Mouse (Mus musculus) granulocyte monocyte progenitor cell, adult 5-6 weeks (primary cell): Measurements from ENCODE around the gene Syk. TPM values are rescaled to one million over a fixed set of nuclear protein-coding genes. Genes with fewer than 3 reads are reported as not detected.

ENCODE experiments used
- ATAC-seq: replicated peaks from 2 replicates; pipeline ENCODE4 v1.8.0; 2016; ENCODE audit warnings: mild to moderate bottlenecking, moderate TSS enrichment, inconsistent platforms; ENCODE audit not compliant: poor library complexity, severe bottlenecking
- total RNA-seq, 2 experiments: library from RNA; stranded (forward) in 1 of 2; stranded (reverse) in 1 of 2; fragments of 200-712, 200-1000 nt in 1 of 2; fragments of >200 nt in 1 of 2; fragmentation: Nextera tagmentation in 1 of 2; gene quantifications; 2 replicates each; pipeline ENCODE4 v1.2.3; 2014 to 2017

Gene Syk
- total RNA-seq, 2 experiments from 2014 or later: 60.0 to 70.9 TPM

GRCm38 (mm10) chr13:52591831-52592230 is 8.9 kb downstream of the Syk start:
- ATAC-seq: no peak

DNA sequence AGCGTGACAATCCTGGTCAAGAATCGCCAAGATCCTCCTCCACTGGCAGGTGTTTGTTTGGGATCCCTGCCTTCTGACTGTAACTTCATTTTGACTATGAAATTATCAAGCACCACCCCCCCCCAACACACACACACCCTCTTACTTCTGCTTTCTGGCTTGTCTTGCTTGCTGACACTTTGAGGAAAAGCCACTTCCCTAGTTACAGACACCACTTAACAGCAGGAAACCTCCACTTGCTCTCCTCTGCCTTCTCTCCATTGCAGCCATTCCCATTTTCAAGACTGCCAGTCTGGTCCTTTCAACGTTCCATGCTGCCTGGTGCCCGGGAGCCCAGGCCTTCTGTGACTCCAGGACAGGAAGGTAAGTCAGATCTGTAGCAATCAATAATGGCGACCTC is 13.7 kb downstream of the Syk start:
- peak; percentile 87 for ATAC-seq

DNA sequence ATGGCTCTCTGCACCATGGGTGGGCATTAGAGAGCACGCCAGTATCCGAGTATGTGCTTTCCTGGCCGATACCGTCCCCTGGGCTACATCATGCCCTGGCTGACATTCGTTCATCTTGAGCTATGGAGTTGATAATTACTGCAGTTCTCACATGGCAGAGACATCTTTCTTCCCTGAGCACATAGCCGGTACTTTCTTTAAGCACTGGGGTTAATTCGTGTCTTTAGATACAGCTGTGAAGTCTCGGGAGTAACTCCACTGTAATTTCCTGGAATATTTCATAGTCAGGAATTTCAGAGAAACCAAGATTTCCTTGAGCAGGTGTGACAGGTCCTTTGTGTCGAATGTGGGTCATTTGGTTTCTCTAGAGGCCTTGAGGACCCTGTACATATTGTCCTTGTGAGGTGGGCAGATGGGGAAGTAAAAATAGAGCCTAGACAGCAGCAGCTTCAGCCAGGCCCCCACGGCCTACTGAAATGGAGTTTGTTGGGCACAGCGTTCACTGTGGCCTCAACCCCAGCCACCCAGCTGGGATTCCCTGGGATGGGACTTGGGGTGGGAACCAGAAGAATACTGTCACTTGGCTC is 14.2 kb downstream of the Syk start:
- ATAC-seq: peak; percentile 27

DNA sequence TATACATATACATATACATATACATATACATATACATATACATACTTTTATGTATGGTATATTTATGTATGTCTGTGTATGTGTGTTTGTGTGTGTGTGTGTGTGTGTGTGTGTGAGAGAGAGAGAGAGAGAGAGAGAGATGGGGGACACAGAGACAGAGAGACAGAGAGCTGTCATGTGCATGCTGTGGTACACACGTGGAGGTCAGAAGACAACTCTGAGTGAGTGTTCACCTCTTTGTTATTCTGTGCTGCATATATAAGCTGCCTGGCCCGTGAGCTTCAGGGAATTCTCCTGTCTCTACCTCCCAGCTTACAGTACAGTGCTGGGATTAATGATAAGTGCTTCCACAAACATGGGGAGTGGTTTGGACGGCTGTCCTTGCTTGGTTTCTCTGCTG is 15.3 kb downstream of the Syk start:
- ATAC-seq: no peak

- ATAC-seq: peak; percentile 43
Measured at GRCm38 (mm10) chr13:52600015-52600643, 17.2 kb downstream of the Syk start.

DNA sequence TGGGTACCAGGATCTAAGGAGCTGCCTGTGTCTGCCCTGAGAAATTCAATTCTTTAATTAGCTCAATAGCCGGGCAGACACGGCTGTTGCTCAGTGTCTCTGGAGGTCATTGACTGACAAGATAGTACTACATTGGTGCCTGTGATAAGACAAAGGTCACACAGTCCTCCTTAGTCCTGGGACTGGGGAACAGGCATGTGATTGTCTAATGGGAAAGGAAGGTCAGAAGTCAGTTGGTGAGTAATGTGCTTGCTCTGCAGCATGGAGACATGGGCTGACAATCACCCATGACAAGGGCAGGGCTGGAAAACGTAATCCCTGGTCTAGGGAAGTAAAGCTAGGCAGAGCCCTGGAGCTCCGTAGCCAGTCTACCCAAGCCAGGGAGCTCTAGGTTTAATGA is 19.8 kb downstream of the Syk start:
- no peak for ATAC-seq

GRCm38 (mm10) chr13:52603704-52604349 is 20.9 kb downstream of the Syk start:
- ATAC-seq: no peak

GRCm38 (mm10) chr13:52605006-52605405 is 22.0 kb downstream of the Syk start:
- ATAC-seq: no peak

DNA sequence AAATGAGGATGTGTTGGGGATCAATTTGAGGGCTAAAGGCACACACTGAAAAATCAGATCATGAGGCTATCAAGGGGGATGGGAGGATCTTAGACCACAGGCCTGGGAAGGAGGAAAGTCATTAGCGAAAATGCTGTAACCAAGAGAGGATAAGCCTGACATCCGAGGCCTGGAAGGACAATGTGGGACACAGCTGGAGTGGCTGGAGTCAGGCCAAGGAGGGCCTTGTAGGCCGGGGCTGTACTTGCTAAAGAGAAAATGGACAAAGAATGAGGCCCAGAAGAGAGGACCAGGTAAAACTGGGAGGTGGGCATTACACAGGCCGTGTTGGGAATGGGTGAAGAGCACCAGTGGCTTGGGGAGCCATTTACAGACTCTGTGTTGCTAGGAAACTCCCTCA is 22.9 kb downstream of the Syk start:
- ATAC-seq: no peak

GRCm38 (mm10) chr13:52606656-52607275 is 23.8 kb downstream of the Syk start:
- no peak for ATAC-seq

GRCm38 (mm10) chr13:52607964-52608363 is 25.0 kb downstream of the Syk start:
- no peak for ATAC-seq

- peak; percentile 81 for ATAC-seq
Measured at GRCm38 (mm10) chr13:52610463-52610862, 27.5 kb downstream of the Syk start.

DNA sequence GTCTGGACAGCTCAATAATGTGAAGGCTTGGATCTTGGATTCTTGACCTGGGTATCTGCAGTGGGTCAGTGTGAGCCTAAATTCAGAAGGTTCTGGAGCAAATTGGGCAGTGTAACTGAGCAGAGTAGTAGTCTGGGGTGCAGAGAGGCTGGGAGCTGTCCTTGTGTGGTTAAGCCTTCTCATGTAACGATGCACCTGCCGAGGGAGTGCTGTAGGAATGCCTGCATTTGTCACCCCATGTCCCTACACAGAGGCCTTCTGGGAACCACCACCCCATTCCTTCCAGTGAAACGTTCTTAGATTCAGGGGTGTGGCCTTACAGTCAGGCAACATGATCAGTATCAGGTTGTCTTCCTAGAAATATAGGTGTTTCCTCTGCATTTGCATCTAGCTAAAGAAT is 30.3 kb downstream of the Syk start:
- no peak for ATAC-seq

DNA sequence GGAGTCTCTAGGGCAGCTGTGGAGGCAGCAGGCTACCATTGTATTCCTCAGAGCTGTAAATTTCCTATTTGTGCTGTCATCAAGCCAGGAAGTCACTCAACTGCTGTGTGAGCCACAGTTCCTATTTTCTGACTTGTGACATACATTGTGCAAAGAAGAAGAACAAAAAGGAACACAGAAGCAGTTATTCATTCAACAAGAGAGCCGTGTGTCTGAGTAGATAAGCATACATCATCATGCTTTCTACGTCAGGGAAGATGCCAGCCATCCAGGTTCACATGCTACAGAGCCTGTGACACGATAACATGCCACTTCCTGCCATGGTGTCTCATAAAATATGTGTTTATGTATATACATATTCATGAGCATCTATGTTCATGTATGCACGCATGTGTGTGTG is 32.1 kb downstream of the Syk start:
- peak; percentile 62 for ATAC-seq

DNA sequence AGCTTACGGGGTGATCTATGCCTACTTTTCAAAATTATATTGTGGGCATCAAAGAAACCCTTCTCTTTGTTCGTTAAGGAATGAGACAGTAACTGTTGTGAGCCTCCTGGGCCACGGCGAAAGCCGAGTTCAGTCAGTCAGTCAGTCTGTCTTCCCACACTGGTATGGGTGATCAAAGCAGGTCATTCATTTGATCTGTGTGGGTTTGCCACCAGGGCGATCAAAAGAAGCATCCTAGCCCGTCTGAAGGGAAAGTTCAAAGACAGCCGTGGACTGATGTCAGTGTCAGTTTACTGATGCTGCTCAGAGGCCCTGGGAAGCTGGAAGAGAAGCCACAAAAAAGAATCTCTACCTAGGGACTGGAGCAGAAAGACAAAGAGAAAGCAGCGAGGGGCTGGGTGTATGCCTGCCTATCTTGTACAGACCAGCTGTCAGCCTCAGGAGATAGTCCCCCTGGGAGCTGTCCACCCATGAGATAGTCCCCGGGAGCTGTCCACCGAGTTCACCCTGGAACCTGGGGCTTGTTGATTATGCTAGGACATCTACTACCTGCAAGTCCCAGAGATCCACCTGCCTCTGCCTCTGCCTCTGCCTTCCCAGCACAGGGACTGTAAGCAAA is 34.2 kb downstream of the Syk start:
- ATAC-seq: no peak

GRCm38 (mm10) chr13:52618592-52618991 is 35.6 kb downstream of the Syk start:
- ATAC-seq: peak; percentile 43

GRCm38 (mm10) chr13:52619482-52619881 is 36.5 kb downstream of the Syk start:
- ATAC-seq: peak; percentile 31

- ATAC-seq: peak; percentile 83
Measured at GRCm38 (mm10) chr13:52624038-52624437, 41.1 kb downstream of the Syk start.

DNA sequence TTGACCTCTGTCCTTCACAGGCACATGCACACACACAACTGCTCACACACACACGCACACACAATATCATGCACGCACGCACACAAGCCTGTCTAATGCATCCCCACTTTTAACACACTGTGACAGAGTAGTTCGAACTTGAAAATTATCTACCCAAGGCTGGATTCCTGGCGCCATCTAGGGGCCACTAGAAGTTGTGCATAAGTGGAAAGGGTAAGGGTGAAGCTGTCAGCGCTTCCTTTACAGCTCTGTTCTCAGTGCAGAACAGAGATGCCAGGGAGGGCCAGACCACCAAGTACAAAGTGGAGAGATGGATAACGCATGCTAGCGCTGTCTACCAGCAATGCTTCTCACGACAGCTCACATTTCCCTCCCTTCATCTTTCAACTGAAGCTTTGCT is 45.6 kb downstream of the Syk start:
- ATAC-seq: peak; percentile 38; the same call in 1 of the 2 replicates

DNA sequence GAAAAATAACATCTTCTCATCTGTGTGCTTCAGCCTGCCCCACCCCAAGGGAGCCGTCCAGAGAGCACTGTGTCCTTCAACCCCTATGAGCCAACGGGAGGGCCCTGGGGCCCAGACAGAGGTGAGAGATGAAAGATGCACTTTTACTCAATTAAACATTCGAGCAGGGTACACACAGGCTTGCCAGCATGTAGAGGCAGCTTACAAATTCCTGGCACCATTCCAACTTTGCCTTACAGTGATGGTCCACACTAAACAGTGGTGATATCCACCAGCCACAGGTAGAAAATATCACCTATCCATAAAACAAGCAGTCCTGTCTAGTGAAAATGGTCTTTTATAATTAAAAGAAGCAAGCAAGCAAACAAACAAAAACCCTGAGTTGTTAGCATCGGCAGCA is 48.7 kb downstream of the Syk start:
- no peak for ATAC-seq

GRCm38 (mm10) chr13:52635484-52635883 is 52.5 kb downstream of the Syk start:
- ATAC-seq: no peak
